Mouse (Mus musculus) ES-E14 (cell line): ENCODE results near the gene Gm10647. TPM values are rescaled to one million over a fixed set of nuclear protein-coding genes. Genes with fewer than 3 reads are reported as not detected.

ENCODE experiments used
- DNase-seq: peaks from one replicate; pipeline ENCODE4 v3.0.0-alpha.2; 2013; ENCODE audit warnings: low read depth, low spot score
- H3K27ac ChIP-seq: 2 replicates; pipeline ENCODE4 v1.5.1; 2012; ENCODE audit warnings: low read depth, mild to moderate bottlenecking, low read length, moderate library complexity, mixed read lengths; ENCODE audit not compliant: poor library complexity, insufficient read depth, severe bottlenecking
- H3K36me3 ChIP-seq: 2 replicates; pipeline ENCODE4 v1.6.1; 2012; ENCODE audit warnings: mild to moderate bottlenecking, low read length, moderate library complexity, mixed read lengths; ENCODE audit not compliant: control insufficient read depth, poor library complexity, insufficient read depth, severe bottlenecking
- H3K4me1 ChIP-seq, 2 experiments: fragments of 150-350 bp in 1 of 2; sonication (generic) in 1 of 2; 2 replicates each; pipeline ENCODE4 v1.6.1; 2012; ENCODE audit warnings: low read length in 2 of 2, mild to moderate bottlenecking in 1 of 2, mixed read lengths in 1 of 2; ENCODE audit not compliant: control insufficient read depth in 2 of 2, insufficient read depth in 2 of 2, poor library complexity in 1 of 2
- H3K4me3 ChIP-seq, 2 experiments: fragments of 150-350 bp in 1 of 2; sonication (generic) in 1 of 2; 2 replicates each; pipeline ENCODE4 v1.5.1; 2012; ENCODE audit warnings: low read length in 2 of 2, low read depth in 1 of 2, mild to moderate bottlenecking in 1 of 2, mixed read lengths in 1 of 2; ENCODE audit not compliant: insufficient read depth in 1 of 2, poor library complexity in 1 of 2, severe bottlenecking in 1 of 2
- H3K9ac ChIP-seq: 2 replicates; pipeline ENCODE4 v1.6.1; 2012; ENCODE audit warnings: low read depth, mild to moderate bottlenecking, low read length, mixed read lengths; ENCODE audit not compliant: poor library complexity, insufficient read depth, severe bottlenecking
- H3K9me3 ChIP-seq: fragments of 150-350 bp; sonication (generic); 2 replicates; pipeline ENCODE4 v1.6.1; 2012; ENCODE audit warnings: low read depth, mild to moderate bottlenecking, low read length; ENCODE audit not compliant: control insufficient read depth, insufficient read depth
- CHD2 ChIP-seq: IDR thresholded peaks from 2 replicates; pipeline ENCODE4 v1.6.1; 2014; ENCODE audit warnings: mild to moderate bottlenecking, low read depth, low read length, inconsistent platforms
- HCFC1 ChIP-seq: IDR thresholded peaks from 2 replicates; pipeline ENCODE4 v1.6.1; 2012; ENCODE audit warnings: low read length, inconsistent platforms, borderline replicate concordance; ENCODE audit not compliant: insufficient read depth
- MAFK ChIP-seq: IDR thresholded peaks from 2 replicates; pipeline ENCODE4 v1.6.1; 2014; ENCODE audit warnings: mild to moderate bottlenecking, low read depth, low read length, inconsistent platforms; ENCODE audit not compliant: insufficient read depth
- ZC3H11A ChIP-seq: IDR thresholded peaks from 2 replicates; pipeline ENCODE4 v1.6.1; 2012; ENCODE audit warnings: low read depth, mild to moderate bottlenecking, inconsistent platforms, low read length, borderline replicate concordance
- ZNF384 ChIP-seq: IDR thresholded peaks from 2 replicates; pipeline ENCODE4 v1.6.1; 2012; ENCODE audit warnings: low read depth, low read length, inconsistent platforms
- in situ Hi-C, 2 experiments: fragments of 600-800 bp; cut with MboI; formaldehyde crosslinking; loops; one replicate each; pipeline ENCODE4 v1.15.1; 2025; ENCODE audit warnings: low sequenced_read_pairs in 2 of 2, inconsistent platforms in 1 of 2; ENCODE audit not compliant: unreplicated experiment in 2 of 2
- total RNA-seq: library from RNA; depleted of rRNA; stranded (reverse); fragments of 300-350 nt; gene quantifications from 2 replicates; pipeline ENCODE4 v1.2.3, GENCODE M21; 2012; rRNA removed

Gm10647 gene
- total RNA-seq, 1 experiment, result not detected

DNA sequence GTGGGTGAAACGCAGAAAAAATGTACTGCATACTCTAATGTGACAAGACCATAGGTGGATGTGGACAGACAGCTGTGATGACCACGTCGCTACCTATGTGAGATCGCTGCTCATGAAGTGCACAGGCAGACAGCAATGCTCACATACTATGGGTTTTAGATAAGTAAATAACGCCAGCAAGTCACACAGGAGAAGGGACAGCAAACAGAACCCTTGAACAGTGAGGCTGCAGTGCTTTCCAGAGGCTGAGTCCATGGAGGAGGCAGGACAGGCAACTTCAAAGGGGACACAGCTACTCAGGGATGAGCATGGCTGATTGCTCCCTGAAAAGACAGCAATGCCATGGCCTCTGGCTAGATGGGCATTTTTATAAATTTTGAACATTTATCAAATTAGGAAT lies 50.0 kb downstream of the Gm10647 start:
- no peak overlapping the region for H3K27ac ChIP-seq
- H3K36me3 ChIP-seq, result peaks cover 2% of the 10 kb centered on the region; the same call in 1 of the 2 replicates
- TF ChIP-seq HCFC1, result no peak
- no peak for TF ChIP-seq ZNF384
- no peak for TF ChIP-seq CHD2
- no peak for TF ChIP-seq MAFK
- no peak for TF ChIP-seq ZC3H11A
- no peak for DNase-seq
- no peak overlapping the region for H3K9ac ChIP-seq
- H3K4me1 ChIP-seq, result no peaks in the 10 kb centered on the region
- in situ Hi-C loops, result no loop called here
- H3K4me3 ChIP-seq, result no peak overlapping the region
- no peaks in the 10 kb centered on the region for H3K9me3 ChIP-seq

Other genes with a start within 250 kb of the Gm10647 start
- 11.9 and 12.4 TPM in 2 replicates for gene Usp3, start 203.9 kb upstream of the Gm10647 start, total RNA-seq
- 2.1 and 5.1 TPM in 2 replicates for gene Car12, start 83.4 kb upstream of the Gm10647 start, total RNA-seq
- 1.0 and 1.1 TPM in 2 replicates for gene Aph1b, start 1.5 kb upstream of the Gm10647 start, total RNA-seq
- 0.98 and 1.0 TPM in 2 replicates for gene Aph1c, start 37.7 kb downstream of the Gm10647 start, total RNA-seq
- gene Rab8b, start 122.6 kb downstream of the Gm10647 start, total RNA-seq, result 7.0 and 7.9 TPM in 2 replicates
- 767 and 917 TPM in 2 replicates for gene Rps27l, start 149.0 kb downstream of the Gm10647 start, total RNA-seq
- gene Lactb, start 178.4 kb downstream of the Gm10647 start, total RNA-seq, result 7.0 and 10.0 TPM in 2 replicates